ENCODE assay signal across 17 mouse cellular contexts in genomic region chr9:122035807-122036206, GRCm38 (mm10). TPM values are rescaled to one million over a fixed set of nuclear protein-coding genes. Genes with fewer than 3 reads are reported as not detected.
DNase-seq lines count a peak whose midpoint lies in the region; ATAC-seq lines count a peak whose summit lies in the region.
"Had no signal": no experiment of that assay in that cellular context is flagged by ENCODE, and none has a peak within 500 bp of the region (broad histone marks: within the 10 kb centered on the region; RNA-seq: fewer than 3 reads in every experiment).

No protein-coding gene starts in this region.

- WGBS in hindbrain, embryonic 10.5 days, result 36% methylated on average over 5 of the region's 5 CpGs
- 31% methylated on average over 5 of the region's 5 CpGs for WGBS in hindbrain, embryonic 16.5 days
- 15% methylated on average over 5 of the region's 5 CpGs for WGBS in forebrain, embryonic 15.5 days
- 17% methylated on average over 5 of the region's 5 CpGs for WGBS in midbrain, embryonic 16.5 days

- no peaks in the 10 kb centered on the region for H3K9me3 ChIP-seq in hindbrain, embryonic 10.5 days
- no peaks in the 10 kb centered on the region for H3K9me3 ChIP-seq in hindbrain, embryonic 16.5 days (ENCODE audit: control insufficient read depth, low read length)
- H3K9me3 ChIP-seq in forebrain, embryonic 15.5 days, result no peaks in the 10 kb centered on the region
- H3K9me3 ChIP-seq in midbrain, embryonic 16.5 days (replicated peaks; ENCODE audit: control insufficient read depth, low read length, poor library complexity, severe bottlenecking), result no peaks in the 10 kb centered on the region
- H3K9me3 ChIP-seq: embryonic facial prominence, embryonic 15.5 days; limb, embryonic 12.5 days; liver, embryonic 12.5 days; neural tube, embryonic 15.5 days had no signal

- peaks cover 19% of the 10 kb centered on the region for H3K4me1 ChIP-seq in hindbrain, embryonic 10.5 days (replicated peaks)
- H3K4me1 ChIP-seq in hindbrain, embryonic 16.5 days (ENCODE audit: control insufficient read depth, insufficient read depth, low read depth, low read length), result peaks cover 8% of the 10 kb centered on the region; the same call in 1 of the 2 replicates
- peaks cover 17% of the 10 kb centered on the region for H3K4me1 ChIP-seq in forebrain, embryonic 15.5 days
- H3K4me1 ChIP-seq in midbrain, embryonic 16.5 days (ENCODE audit: control insufficient read depth, insufficient read depth, low read length), result peaks cover 18% of the 10 kb centered on the region
- H3K4me1 ChIP-seq: embryonic facial prominence, embryonic 15.5 days; limb, embryonic 12.5 days; liver, embryonic 12.5 days had no signal

- 0 out of 2 replicates have a peak overlapping the region, but pooled peaks have one; percentile 29 for H3K27ac ChIP-seq in hindbrain, embryonic 10.5 days
- no peak overlapping the region for H3K27ac ChIP-seq in hindbrain, embryonic 16.5 days (ENCODE audit: low read depth, low read length)
- H3K27ac ChIP-seq in forebrain, embryonic 15.5 days (replicated peaks), result peak overlapping the region; percentile 72
- no peak overlapping the region for H3K27ac ChIP-seq in midbrain, embryonic 16.5 days (ENCODE audit: low read length)
- H3K27ac ChIP-seq: embryonic facial prominence, embryonic 15.5 days; limb, embryonic 12.5 days; liver, embryonic 12.5 days; neural tube, embryonic 15.5 days; stomach, postnatal 0 days had no signal

- no peaks in the 10 kb centered on the region for H3K36me3 ChIP-seq in hindbrain, embryonic 10.5 days
- H3K36me3 ChIP-seq in hindbrain, embryonic 16.5 days (ENCODE audit: control insufficient read depth, insufficient read depth, low read length), result no peaks in the 10 kb centered on the region
- H3K36me3 ChIP-seq in forebrain, embryonic 15.5 days, result no peaks in the 10 kb centered on the region
- no peaks in the 10 kb centered on the region for H3K36me3 ChIP-seq in midbrain, embryonic 16.5 days (ENCODE audit: control insufficient read depth, insufficient read depth, low read length)
- H3K36me3 ChIP-seq: embryonic facial prominence, embryonic 15.5 days; limb, embryonic 12.5 days; liver, embryonic 12.5 days; neural tube, embryonic 15.5 days had no signal

- no peak for ATAC-seq in hindbrain, embryonic 16.5 days
- peak; percentile 80 for ATAC-seq in forebrain, embryonic 15.5 days (replicated peaks)
- peak; percentile 29; the same call in 1 of the 2 replicates for ATAC-seq in midbrain, embryonic 16.5 days
- ATAC-seq: intestine, embryonic 16.5 days; liver, embryonic 12.5 days had no signal

- no peak overlapping the region for H3K4me3 ChIP-seq in hindbrain, embryonic 10.5 days
- no peak overlapping the region for H3K4me3 ChIP-seq in hindbrain, embryonic 16.5 days (ENCODE audit: low read length)
- H3K4me3 ChIP-seq in forebrain, embryonic 15.5 days, result no peak overlapping the region
- H3K4me3 ChIP-seq in midbrain, embryonic 16.5 days (ENCODE audit: low read depth, low read length), result no peak overlapping the region
- H3K4me3 ChIP-seq: embryonic facial prominence, embryonic 15.5 days; limb, embryonic 12.5 days; liver, embryonic 12.5 days; neural tube, embryonic 15.5 days had no signal

- no peak overlapping the region for H3K9ac ChIP-seq in hindbrain, embryonic 16.5 days (ENCODE audit: low read depth, low read length)
- H3K9ac ChIP-seq in forebrain, embryonic 15.5 days (replicated peaks), result no peak overlapping the region
- H3K9ac ChIP-seq in midbrain, embryonic 16.5 days (ENCODE audit: low read depth, low read length), result no peak overlapping the region
- H3K9ac ChIP-seq: embryonic facial prominence, embryonic 15.5 days; hindbrain, embryonic 14.5 days; limb, embryonic 12.5 days; liver, embryonic 12.5 days; neural tube, embryonic 15.5 days had no signal

- no peaks in the 10 kb centered on the region for H3K27me3 ChIP-seq in hindbrain, embryonic 10.5 days (ENCODE audit: insufficient read depth, poor library complexity, severe bottlenecking)
- no peaks in the 10 kb centered on the region for H3K27me3 ChIP-seq in hindbrain, embryonic 16.5 days (replicated peaks; ENCODE audit: control insufficient read depth, insufficient read depth, low read length)
- no peaks in the 10 kb centered on the region for H3K27me3 ChIP-seq in forebrain, embryonic 15.5 days
- no peaks in the 10 kb centered on the region for H3K27me3 ChIP-seq in midbrain, embryonic 16.5 days (ENCODE audit: control insufficient read depth, insufficient read depth, low read depth, low read length)
- H3K27me3 ChIP-seq: embryonic facial prominence, embryonic 15.5 days; limb, embryonic 12.5 days; liver, embryonic 12.5 days; neural tube, embryonic 15.5 days had no signal

- H3K4me2 ChIP-seq in hindbrain, embryonic 16.5 days (ENCODE audit: low read length), result no peak overlapping the region
- H3K4me2 ChIP-seq in forebrain, embryonic 15.5 days (replicated peaks), result no peak overlapping the region
- no peak overlapping the region for H3K4me2 ChIP-seq in midbrain, embryonic 16.5 days (ENCODE audit: low read length)
- H3K4me2 ChIP-seq: embryonic facial prominence, embryonic 15.5 days; hindbrain, embryonic 14.5 days; limb, embryonic 12.5 days; liver, embryonic 12.5 days; neural tube, embryonic 15.5 days had no signal

- no peak for DNase-seq in hindbrain, embryonic 10.5 days (ENCODE audit: low spot score)
- peak; percentile 23 for DNase-seq in lung, postnatal 36 days
- DNase-seq in lung, postnatal 25 days (ENCODE audit: low spot score), result no peak
- no peak for DNase-seq in right cerebral cortex, adult 2 months (ENCODE audit: low spot score in 2 of 2)
- DNase-seq: cerebellum, postnatal 36 days; lung, adult 2 months; lung, postnatal 4 days had no signal

RNA-seq across cellular contexts. Expression of gene Pomgnt2, which starts 38.9 kb away (rescaled TPM):
- polyA plus RNA-seq in hindbrain, embryonic 10.5 days (2016; fragmentation: Nextera tagmentation; extraction: Ambion mirVana), result 14.7 and 16.3 TPM in 2 replicates
- 41.7 and 43.5 TPM in 2 replicates for polyA plus RNA-seq in hindbrain, embryonic 16.5 days (2015; fragmentation: Nextera tagmentation; extraction: Ambion mirVana)
- polyA plus RNA-seq in forebrain, embryonic 15.5 days (2015; fragmentation: Nextera tagmentation; extraction: Ambion mirVana), result 23.9 and 28.3 TPM in 2 replicates
- 40.2 and 42.0 TPM in 2 replicates for polyA plus RNA-seq in midbrain, embryonic 16.5 days (2015; fragmentation: Nextera tagmentation; extraction: Ambion mirVana)

Comparison
In these comparisons a context has a peak if more than half of its experiments do, and no peak if none do; other contexts are left out.
1. H3K27ac ChIP-seq: peak in hindbrain, embryonic 10.5 days (single experiment) and forebrain, embryonic 15.5 days (single experiment); none in hindbrain, embryonic 16.5 days (single experiment) and midbrain, embryonic 16.5 days (single experiment).